Mouse (Mus musculus): ENCODE results near the gene Fer1l4. TPM values are rescaled to one million over a fixed set of nuclear protein-coding genes. Genes with fewer than 3 reads are reported as not detected.

The Fer1l4 gene
- total RNA-seq, 2 experiments from 2014 or later = not detected

GRCm38 (mm10) chr2:156021219-156021618, 31.5 kb downstream of the Fer1l4 start:
- DNase-seq (ENCODE audit: low spot score in 2 of 2) = no peak
- intact Hi-C loops (cut with DNase I) = no loop called here

GRCm38 (mm10) chr2:156018106-156018505, 34.6 kb downstream of the Fer1l4 start:
- DNase-seq (ENCODE audit: low spot score in 2 of 2) = no peak
- intact Hi-C loops (cut with DNase I) = no loop called here

- DNase-seq (ENCODE audit: low spot score in 2 of 2) = peak; percentile 95 to 97
- intact Hi-C loops (cut with DNase I) = loop anchor here (5.0 kb wide), 1 partner anchor 134 kb away; the partner anchor contains the start of genes Nfs1 and Romo1
These were observed 44.7 kb downstream of the Fer1l4 start, which contains the start of the genes 6430550D23Rik and Ergic3 for GRCm38 (mm10) chr2:156007888-156008532. TSS of gene 6430550D23Rik (minus strand) at chr2:156007977. TSS of gene Ergic3 (plus strand) at chr2:156008045.

GRCm38 (mm10) chr2:156005393-156005792, 47.4 kb downstream of the Fer1l4 start:
- intact Hi-C loops (cut with DNase I) = loop anchor here (5.0 kb wide), 1 partner anchor 137 kb away; the partner anchor contains the start of genes Nfs1 and Romo1

GRCm38 (mm10) chr2:155991863-155992321, 60.9 kb downstream of the Fer1l4 start:
- intact Hi-C loops (cut with DNase I) = no loop called here
- peak; percentile 39 to 50 for DNase-seq (ENCODE audit: low spot score in 2 of 2)

More at GRCm38 (mm10) chr2:156005393-156005792, 47.4 kb downstream of the Fer1l4 start:
- DNase-seq (ENCODE audit: low spot score in 2 of 2) = no peak

- no peak for DNase-seq (ENCODE audit: low spot score in 2 of 2)
- intact Hi-C loops (cut with DNase I) = no loop called here
These were observed 61.6 kb downstream of the Fer1l4 start for GRCm38 (mm10) chr2:155991151-155991550.

GRCm38 (mm10) chr2:155989085-155989484, 63.7 kb downstream of the Fer1l4 start:
- DNase-seq (ENCODE audit: low spot score in 2 of 2) = no peak

GRCm38 (mm10) chr2:155987131-155987530, 65.6 kb downstream of the Fer1l4 start:
- no peak for DNase-seq (ENCODE audit: low spot score in 2 of 2)
- intact Hi-C loops (cut with DNase I) = no loop called here

More at GRCm38 (mm10) chr2:155989085-155989484, 63.7 kb downstream of the Fer1l4 start:
- intact Hi-C loops (cut with DNase I) = no loop called here

- no peak for DNase-seq (ENCODE audit: low spot score in 2 of 2)
- intact Hi-C loops (cut with DNase I) = no loop called here
These were observed 67.0 kb downstream of the Fer1l4 start for GRCm38 (mm10) chr2:155985776-155986175.

- intact Hi-C loops (cut with DNase I) = loop anchor here (10.0 kb wide), 1 partner anchor 305 kb away; no protein-coding TSS in a partner anchor
- DNase-seq (ENCODE audit: low spot score in 2 of 2) = no peak
These were observed 73.3 kb downstream of the Fer1l4 start for GRCm38 (mm10) chr2:155979328-155979991.

GRCm38 (mm10) chr2:155974087-155974731, 78.5 kb downstream of the Fer1l4 start:
- intact Hi-C loops (cut with DNase I) = loop anchor here (10.0 kb wide), 1 partner anchor 311 kb away; no protein-coding TSS in a partner anchor
- peak in 1 of 2 experiments; percentile 17 for DNase-seq (ENCODE audit: low spot score in 2 of 2)

- intact Hi-C loops (cut with DNase I) = loop anchor here (10.0 kb wide), 1 partner anchor 311 kb away; no protein-coding TSS in a partner anchor
- DNase-seq (ENCODE audit: low spot score in 2 of 2) = no peak
These were observed 79.4 kb downstream of the Fer1l4 start for GRCm38 (mm10) chr2:155973348-155973747.

Other genes starting within 250 kb of the Fer1l4 start
- 10 to 100 TPM; 54.9 to 65.9 TPM for gene BC029722, start 233.5 kb downstream of the Fer1l4 start, total RNA-seq (2021)
- gene Eif6, start 226.0 kb downstream of the Fer1l4 start, total RNA-seq (2021) = 10 to 100 TPM; 66.1 to 80.5 TPM
- gene Fam83c, start 218.1 kb downstream of the Fer1l4 start, total RNA-seq (2021) = not detected
- gene Uqcc1, start 122.6 kb downstream of the Fer1l4 start, total RNA-seq (2021) = 10 to 100 TPM; 66.0 to 70.6 TPM
- not detected for gene Gm15557, start 112.2 kb downstream of the Fer1l4 start, total RNA-seq (2021)
- gene Gdf5, start 107.6 kb downstream of the Fer1l4 start, total RNA-seq (2021) = under 1 TPM in 1 of 2 experiments, not detected in 1; 0.27 TPM
- 10 to 100 TPM; 18.3 to 20.4 TPM for gene Cep250, start 96.5 kb downstream of the Fer1l4 start, total RNA-seq (2021)
- 1 to 10 TPM; 1.5 to 1.6 TPM for gene 6430550D23Rik, start 45.0 kb downstream of the Fer1l4 start, total RNA-seq (2021)
- 100 to 1,000 TPM; 195 to 222 TPM for gene Ergic3, start 44.9 kb downstream of the Fer1l4 start, total RNA-seq (2021)
- 1 to 10 TPM; 3.9 to 4.5 TPM for gene Spag4, start 12.2 kb upstream of the Fer1l4 start, total RNA-seq (2021)
- 10 to 100 TPM; 21.7 to 29.5 TPM for gene Cpne1, start 59.0 kb upstream of the Fer1l4 start, total RNA-seq (2021)
- gene Rbm12, start 59.0 kb upstream of the Fer1l4 start, total RNA-seq (2021) = 10 to 100 TPM; 22.3 to 26.9 TPM
- 10 to 100 TPM; 19.2 to 22.8 TPM for gene Gm28036, start 74.1 kb upstream of the Fer1l4 start, total RNA-seq (2021)
- gene Romo1, start 91.1 kb upstream of the Fer1l4 start, total RNA-seq (2021) = 100 to 1,000 TPM; 143 to 169 TPM
- 10 to 100 TPM; 39.2 to 40.4 TPM for gene Nfs1, start 91.2 kb upstream of the Fer1l4 start, total RNA-seq (2021)
- 100 to 1,000 TPM; 223 to 344 TPM for gene Rbm39, start 127.3 kb upstream of the Fer1l4 start, total RNA-seq (2021)
- gene Phf20, start 143.5 kb upstream of the Fer1l4 start, total RNA-seq (2021) = 10 to 100 TPM; 68.9 to 77.7 TPM

Measured in left cerebral cortex, postnatal 36 days (tissue).